Mouse (Mus musculus) G1E (cell line): ENCODE data around the gene Gm48552.

Source experiments
- CTCF ChIP-seq: IDR thresholded peaks from 2 replicates; pipeline ENCODE4 v1.5.1; 2012; ENCODE audit warnings: low read depth, low read length, inconsistent platforms, mixed read lengths
- GATA2 ChIP-seq: IDR thresholded peaks from 2 replicates; pipeline ENCODE4 v1.6.1; 2012; ENCODE audit warnings: low read depth, low read length, inconsistent platforms, borderline replicate concordance
- TAL1 ChIP-seq: conservative IDR thresholded peaks from 2 replicates; pipeline ENCODE4 v1.6.1; 2012; ENCODE audit warnings: low read depth, low read length, inconsistent platforms, mixed read lengths

- TF ChIP-seq CTCF (no peak), GATA2 (no peak), TAL1 (no peak)
Observed at GRCm38 (mm10) chr10:81429605-81430061, 40.8 kb downstream of the Gm48552 start.
